Mouse (Mus musculus) spleen, postnatal 4 days (tissue): ENCODE data around the gene Pacrg.

Experiments used
- DNase-seq, 2 experiments: peaks; one replicate each; pipeline ENCODE4 v3.0.0; 2022; ENCODE audit warnings: low spot score in 2 of 2

Gene Pacrg

GRCm38 (mm10) chr17:10455961-10456360 lies 384.1 kb downstream of the Pacrg start:
- no peak for DNase-seq

GRCm38 (mm10) chr17:10454406-10454805 lies 385.7 kb downstream of the Pacrg start:
- DNase-seq = no peak

GRCm38 (mm10) chr17:10452801-10453200 lies 387.3 kb downstream of the Pacrg start:
- no peak for DNase-seq

GRCm38 (mm10) chr17:10451306-10452077 lies 388.6 kb downstream of the Pacrg start:
- no peak for DNase-seq

- DNase-seq = no peak
Measured at GRCm38 (mm10) chr17:10449800-10450299, 390.3 kb downstream of the Pacrg start.

- DNase-seq = no peak
Measured at GRCm38 (mm10) chr17:10448417-10448816, 391.7 kb downstream of the Pacrg start.

- no peak for DNase-seq
Measured at GRCm38 (mm10) chr17:10441501-10442111, 398.5 kb downstream of the Pacrg start.

- DNase-seq = no peak
Measured at GRCm38 (mm10) chr17:10440961-10441360, 399.1 kb downstream of the Pacrg start.

GRCm38 (mm10) chr17:10439815-10440214 lies 400.3 kb downstream of the Pacrg start:
- DNase-seq = no peak

- no peak for DNase-seq
Measured at GRCm38 (mm10) chr17:10434867-10435266, 405.2 kb downstream of the Pacrg start.

GRCm38 (mm10) chr17:10432525-10433180 lies 407.5 kb downstream of the Pacrg start:
- DNase-seq = no peak

GRCm38 (mm10) chr17:10431849-10432524 lies 408.1 kb downstream of the Pacrg start:
- DNase-seq = no peak

- no peak for DNase-seq
Measured at GRCm38 (mm10) chr17:10430831-10431230, 409.3 kb downstream of the Pacrg start.

- DNase-seq = no peak
Measured at GRCm38 (mm10) chr17:10429406-10429805, 410.7 kb downstream of the Pacrg start.

GRCm38 (mm10) chr17:10425311-10425710 lies 414.8 kb downstream of the Pacrg start:
- DNase-seq = no peak

GRCm38 (mm10) chr17:10417558-10418253 lies 422.4 kb downstream of the Pacrg start:
- DNase-seq = no peak

GRCm38 (mm10) chr17:10416995-10417394 lies 423.1 kb downstream of the Pacrg start:
- DNase-seq = no peak

- no peak for DNase-seq
Measured at GRCm38 (mm10) chr17:10416101-10416500, 424.0 kb downstream of the Pacrg start.

- no peak for DNase-seq
Measured at GRCm38 (mm10) chr17:10414383-10414782, 425.7 kb downstream of the Pacrg start.

GRCm38 (mm10) chr17:10413870-10414269 lies 426.2 kb downstream of the Pacrg start:
- no peak for DNase-seq
